Mouse (Mus musculus): ENCODE results near the gene Sept8. TPM values are rescaled to one million over a fixed set of nuclear protein-coding genes. Genes with fewer than 3 reads are reported as not detected.

The Sept8 gene
- polyA plus RNA-seq, 1 experiment from 2014 or later, result 33.8 TPM

GRCm38 (mm10) chr11:53491954-53492401 is 27.1 kb upstream of the Sept8 start:
- Histone ChIP-seq H3K4me2 (ENCODE audit: low read depth, low read length) (no peak overlapping the region), H3K9me3 (replicated peaks; ENCODE audit: control insufficient read depth, low read length) (no peaks in the 10 kb centered on the region), H3K27ac (ENCODE audit: low read length) (no peak overlapping the region), H3K4me1 (ENCODE audit: control insufficient read depth, insufficient read depth, low read length) (peaks cover 3% of the 10 kb centered on the region; the same call in 1 of the 2 replicates), H3K27me3 (ENCODE audit: control insufficient read depth, insufficient read depth, low read length) (0 out of 2 replicates have a peak, but pooled peaks cover 2% of the 10 kb centered on the region), H3K9ac (ENCODE audit: low read length) (no peak overlapping the region), H3K4me3 (replicated peaks; ENCODE audit: low read length) (no peak overlapping the region), H3K36me3 (ENCODE audit: control insufficient read depth, insufficient read depth, low read length) (no peaks in the 10 kb centered on the region)
- WGBS, result 42% methylated on average over 8 of the region's 8 CpGs
- no peak for ATAC-seq (ENCODE audit: insufficient read depth, low FRiP score)

GRCm38 (mm10) chr11:53493243-53493955 is 25.7 kb upstream of the Sept8 start:
- Histone ChIP-seq H3K4me3 (replicated peaks; ENCODE audit: low read length) (no peak overlapping the region), H3K36me3 (ENCODE audit: control insufficient read depth, insufficient read depth, low read length) (no peaks in the 10 kb centered on the region), H3K9ac (ENCODE audit: low read length) (no peak overlapping the region), H3K9me3 (replicated peaks; ENCODE audit: control insufficient read depth, low read length) (no peaks in the 10 kb centered on the region), H3K27me3 (ENCODE audit: control insufficient read depth, insufficient read depth, low read length) (no peaks in the 10 kb centered on the region), H3K4me2 (ENCODE audit: low read depth, low read length) (no peak overlapping the region), H3K4me1 (ENCODE audit: control insufficient read depth, insufficient read depth, low read length) (no peaks in the 10 kb centered on the region), H3K27ac (ENCODE audit: low read length) (no peak overlapping the region)
- WGBS, result 28% methylated on average over 3 of the region's 3 CpGs
- no peak for ATAC-seq (ENCODE audit: insufficient read depth, low FRiP score)

DNA sequence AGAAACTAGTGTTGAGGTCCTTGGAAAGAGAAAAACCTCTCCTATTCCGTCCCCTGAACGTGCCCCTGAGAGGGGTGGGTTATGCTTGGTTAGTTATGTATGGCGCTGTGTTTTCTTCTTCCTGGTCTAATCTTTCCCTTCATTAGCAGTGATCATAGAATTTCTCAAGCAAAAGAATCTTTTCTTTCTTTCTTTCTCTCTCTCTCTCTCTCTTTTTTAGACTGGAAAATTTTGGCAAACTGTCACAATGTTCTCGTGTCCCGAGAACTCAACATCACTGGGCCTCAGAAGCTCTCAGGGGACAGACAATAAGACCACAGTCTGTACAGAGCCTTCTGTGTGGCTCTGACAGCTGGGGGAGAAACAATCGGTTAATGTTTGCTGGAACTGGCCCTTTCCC is 23.6 kb upstream of the Sept8 start:
- Histone ChIP-seq H3K4me3 (replicated peaks; ENCODE audit: low read length) (no peak overlapping the region), H3K9me3 (replicated peaks; ENCODE audit: control insufficient read depth, low read length) (no peaks in the 10 kb centered on the region), H3K9ac (ENCODE audit: low read length) (no peak overlapping the region), H3K4me2 (ENCODE audit: low read depth, low read length) (no peak overlapping the region), H3K4me1 (ENCODE audit: control insufficient read depth, insufficient read depth, low read length) (peaks cover under 1% of the 10 kb centered on the region), H3K27ac (ENCODE audit: low read length) (no peak overlapping the region), H3K36me3 (ENCODE audit: control insufficient read depth, insufficient read depth, low read length) (no peaks in the 10 kb centered on the region), H3K27me3 (ENCODE audit: control insufficient read depth, insufficient read depth, low read length) (no peaks in the 10 kb centered on the region)
- ATAC-seq (ENCODE audit: insufficient read depth, low FRiP score), result no peak
- 47% methylated on average over 6 of the region's 6 CpGs for WGBS

- no peak overlapping the region for H3K4me3 ChIP-seq (replicated peaks; ENCODE audit: low read length)
- ATAC-seq (ENCODE audit: insufficient read depth, low FRiP score), result no peak
- H3K27me3 ChIP-seq (ENCODE audit: control insufficient read depth, insufficient read depth, low read length), result no peaks in the 10 kb centered on the region
- WGBS, result 74% methylated on average over 6 of the region's 6 CpGs
- no peak overlapping the region for H3K4me2 ChIP-seq (ENCODE audit: low read depth, low read length)
- no peaks in the 10 kb centered on the region for H3K9me3 ChIP-seq (replicated peaks; ENCODE audit: control insufficient read depth, low read length)
- no peak overlapping the region for H3K9ac ChIP-seq (ENCODE audit: low read length)
- peaks cover 4% of the 10 kb centered on the region for H3K4me1 ChIP-seq (ENCODE audit: control insufficient read depth, insufficient read depth, low read length)
- H3K36me3 ChIP-seq (ENCODE audit: control insufficient read depth, insufficient read depth, low read length), result no peaks in the 10 kb centered on the region
- no peak overlapping the region for H3K27ac ChIP-seq (ENCODE audit: low read length)
These were observed 22.1 kb upstream of the Sept8 start for GRCm38 (mm10) chr11:53496946-53497345.

DNA sequence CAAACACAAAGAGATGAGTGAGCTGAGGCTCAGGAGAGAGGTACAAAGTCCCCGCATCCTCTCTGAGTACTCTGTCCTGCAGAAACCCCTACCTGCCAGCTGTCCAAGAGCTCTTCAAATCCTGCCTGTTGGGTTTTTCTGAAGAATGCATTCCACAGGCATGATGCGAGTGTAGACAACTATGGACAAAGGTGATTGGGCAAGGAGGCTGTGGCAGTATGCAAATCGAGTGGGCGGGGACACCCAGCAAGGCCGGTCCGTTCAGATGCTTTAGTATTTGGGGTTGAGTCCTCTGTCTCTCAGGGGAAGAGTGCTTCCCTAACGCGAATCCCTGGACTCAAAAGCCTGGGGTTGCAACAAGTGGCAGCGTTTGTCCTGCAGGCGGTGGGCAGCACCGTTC is 18.5 kb upstream of the Sept8 start:
- Histone ChIP-seq H3K4me2 (ENCODE audit: low read depth, low read length) (no peak overlapping the region), H3K9me3 (replicated peaks; ENCODE audit: control insufficient read depth, low read length) (no peaks in the 10 kb centered on the region), H3K36me3 (ENCODE audit: control insufficient read depth, insufficient read depth, low read length) (no peaks in the 10 kb centered on the region), H3K27me3 (ENCODE audit: control insufficient read depth, insufficient read depth, low read length) (no peaks in the 10 kb centered on the region), H3K9ac (ENCODE audit: low read length) (no peak overlapping the region), H3K4me1 (ENCODE audit: control insufficient read depth, insufficient read depth, low read length) (peaks cover 4% of the 10 kb centered on the region), H3K27ac (ENCODE audit: low read length) (no peak overlapping the region), H3K4me3 (replicated peaks; ENCODE audit: low read length) (no peak overlapping the region)
- peak; percentile 62 for ATAC-seq (ENCODE audit: insufficient read depth, low FRiP score)
- WGBS, result 8% methylated on average over 11 of the region's 11 CpGs

- no peak for ATAC-seq (ENCODE audit: insufficient read depth, low FRiP score)
- Histone ChIP-seq H3K4me1 (ENCODE audit: control insufficient read depth, insufficient read depth, low read length) (peaks cover 4% of the 10 kb centered on the region), H3K9me3 (replicated peaks; ENCODE audit: control insufficient read depth, low read length) (no peaks in the 10 kb centered on the region), H3K4me2 (ENCODE audit: low read depth, low read length) (no peak overlapping the region), H3K36me3 (ENCODE audit: control insufficient read depth, insufficient read depth, low read length) (no peaks in the 10 kb centered on the region), H3K4me3 (replicated peaks; ENCODE audit: low read length) (no peak overlapping the region), H3K9ac (ENCODE audit: low read length) (no peak overlapping the region), H3K27ac (ENCODE audit: low read length) (no peak overlapping the region), H3K27me3 (ENCODE audit: control insufficient read depth, insufficient read depth, low read length) (no peaks in the 10 kb centered on the region)
- WGBS, result 79% methylated on average over 8 of the region's 8 CpGs
These were observed 16.9 kb upstream of the Sept8 start for GRCm38 (mm10) chr11:53502039-53502765.

- Histone ChIP-seq H3K4me2 (ENCODE audit: low read depth, low read length) (no peak overlapping the region), H3K4me1 (ENCODE audit: control insufficient read depth, insufficient read depth, low read length) (peaks cover 4% of the 10 kb centered on the region), H3K36me3 (ENCODE audit: control insufficient read depth, insufficient read depth, low read length) (no peaks in the 10 kb centered on the region), H3K9me3 (replicated peaks; ENCODE audit: control insufficient read depth, low read length) (no peaks in the 10 kb centered on the region), H3K9ac (ENCODE audit: low read length) (no peak overlapping the region), H3K27ac (ENCODE audit: low read length) (no peak overlapping the region), H3K27me3 (ENCODE audit: control insufficient read depth, insufficient read depth, low read length) (no peaks in the 10 kb centered on the region), H3K4me3 (replicated peaks; ENCODE audit: low read length) (no peak overlapping the region)
- no peak for ATAC-seq (ENCODE audit: insufficient read depth, low FRiP score)
- WGBS, result 73% methylated on average over 5 of the region's 5 CpGs
These were observed 15.3 kb upstream of the Sept8 start for GRCm38 (mm10) chr11:53503738-53504137.

- Histone ChIP-seq H3K36me3 (ENCODE audit: control insufficient read depth, insufficient read depth, low read length) (no peaks in the 10 kb centered on the region), H3K27me3 (ENCODE audit: control insufficient read depth, insufficient read depth, low read length) (no peaks in the 10 kb centered on the region), H3K27ac (ENCODE audit: low read length) (no peak overlapping the region), H3K9me3 (replicated peaks; ENCODE audit: control insufficient read depth, low read length) (no peaks in the 10 kb centered on the region), H3K4me3 (replicated peaks; ENCODE audit: low read length) (no peak overlapping the region), H3K4me2 (ENCODE audit: low read depth, low read length) (no peak overlapping the region), H3K4me1 (ENCODE audit: control insufficient read depth, insufficient read depth, low read length) (peaks cover 4% of the 10 kb centered on the region), H3K9ac (ENCODE audit: low read length) (no peak overlapping the region)
- ATAC-seq (ENCODE audit: insufficient read depth, low FRiP score), result no peak
- WGBS, result 86% methylated on average over 8 of the region's 8 CpGs
These were observed 14.7 kb upstream of the Sept8 start for GRCm38 (mm10) chr11:53504376-53504775.

GRCm38 (mm10) chr11:53505026-53505663 is 13.9 kb upstream of the Sept8 start:
- 78% methylated on average over 5 of the region's 5 CpGs for WGBS
- no peak overlapping the region for H3K4me2 ChIP-seq (ENCODE audit: low read depth, low read length)

More at GRCm38 (mm10) chr11:53505026-53505663, 13.9 kb upstream of the Sept8 start:
- no peaks in the 10 kb centered on the region for H3K36me3 ChIP-seq (ENCODE audit: control insufficient read depth, insufficient read depth, low read length)
- no peaks in the 10 kb centered on the region for H3K27me3 ChIP-seq (ENCODE audit: control insufficient read depth, insufficient read depth, low read length)
- H3K4me1 ChIP-seq (ENCODE audit: control insufficient read depth, insufficient read depth, low read length), result peaks cover 4% of the 10 kb centered on the region
- H3K9me3 ChIP-seq (replicated peaks; ENCODE audit: control insufficient read depth, low read length), result no peaks in the 10 kb centered on the region
- no peak overlapping the region for H3K9ac ChIP-seq (ENCODE audit: low read length)
- no peak for ATAC-seq (ENCODE audit: insufficient read depth, low FRiP score)
- no peak overlapping the region for H3K4me3 ChIP-seq (replicated peaks; ENCODE audit: low read length)
- no peak overlapping the region for H3K27ac ChIP-seq (ENCODE audit: low read length)

All from stomach, embryonic 16.5 days (tissue).